Mouse (Mus musculus) forebrain, embryonic 16.5 days (tissue): Measurements from ENCODE around the gene Phlpp2. TPM values are rescaled to one million over a fixed set of nuclear protein-coding genes. Genes with fewer than 3 reads are reported as not detected.

ENCODE experiments used
- ATAC-seq: fragments of 200-750 bp; cut with Nextera tagmentation; 2 replicates; pipeline ENCODE4 v1.8.0; 2017; ENCODE audit warnings: mild to moderate bottlenecking, moderate library complexity
- H3K27ac ChIP-seq: fragments of 300-500 bp; sonication (generic); 2 replicates; pipeline ENCODE4 v1.5.1; 2014; ENCODE audit warnings: low read length, control low read depth
- H3K27me3 ChIP-seq: fragments of 300-500 bp; sonication (generic); replicated peaks from 2 replicates; pipeline ENCODE4 v1.6.1; 2014; ENCODE audit warnings: low read length; ENCODE audit not compliant: control insufficient read depth, insufficient read depth
- H3K36me3 ChIP-seq: fragments of 300-500 bp; sonication (generic); 2 replicates; pipeline ENCODE4 v1.6.1; 2014; ENCODE audit not compliant: control insufficient read depth, insufficient read depth
- H3K4me1 ChIP-seq: fragments of 300-500 bp; sonication (generic); replicated peaks from 2 replicates; pipeline ENCODE4 v1.6.1; 2014; ENCODE audit warnings: low read length; ENCODE audit not compliant: control insufficient read depth, insufficient read depth
- H3K4me2 ChIP-seq: fragments of 300-500 bp; sonication (generic); 2 replicates; pipeline ENCODE4 v1.6.1; 2014; ENCODE audit warnings: mild to moderate bottlenecking, low read length, control low read depth
- H3K4me3 ChIP-seq: fragments of 300-500 bp; sonication (generic); replicated peaks from 2 replicates; pipeline ENCODE4 v1.5.1; 2014; ENCODE audit warnings: mild to moderate bottlenecking, low read length, control low read depth
- H3K9ac ChIP-seq: fragments of 300-500 bp; sonication (generic); replicated peaks from 2 replicates; pipeline ENCODE4 v1.6.1; 2014; ENCODE audit warnings: low read depth, low read length, control low read depth
- H3K9me3 ChIP-seq: fragments of 300-500 bp; sonication (generic); 2 replicates; pipeline ENCODE4 v1.6.1; 2016; ENCODE audit warnings: low read length; ENCODE audit not compliant: control insufficient read depth
- WGBS: fragments of 180-500 bp; shearing (Covaris S2); extraction: QIAGEN DNeasy Blood & Tissue Kit; methylation state at CpG from one replicate; pipeline ENCODE4 v1.1.7; 2014; 5-methylcytosine and 5-hydroxymethylcytosine counted together
- polyA plus RNA-seq: library from polyadenylated mRNA; unstranded; fragments of >200 nt; fragmentation: Nextera tagmentation; extraction: Ambion mirVana; gene quantifications from 2 replicates; pipeline ENCODE4 v1.2.1, GENCODE M21; 2015

Phlpp2 gene
- polyA plus RNA-seq, 1 experiment from 2014 or later, result 4.0 TPM

DNA sequence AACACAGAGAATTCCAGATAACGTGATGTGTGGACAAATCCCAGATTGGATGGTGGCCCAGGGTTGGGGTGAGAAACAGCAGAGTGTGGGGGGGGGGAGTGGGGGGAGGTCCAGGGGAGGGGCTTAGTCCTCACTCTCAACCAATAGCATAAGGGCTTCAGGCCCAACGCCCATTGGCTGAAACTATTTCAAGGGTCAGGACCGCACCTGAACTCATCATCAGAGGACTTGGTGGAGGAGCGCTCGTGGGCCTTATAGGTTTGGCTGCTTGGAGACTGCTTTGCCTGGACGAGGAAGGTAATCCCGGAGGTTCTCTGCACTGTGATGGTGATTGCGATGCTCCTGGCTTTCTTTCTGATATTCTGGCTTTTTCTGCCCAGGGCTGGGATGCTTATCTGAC, 121.9 kb downstream of the Phlpp2 start, which contains the start of gene Tat:
Gene Tat, plus strand, starts transcription at position 214 of the 400 bp plus-strand sequence.
- Histone ChIP-seq H3K36me3 (no peaks in the 10 kb centered on the region), H3K27me3 (no peaks in the 10 kb centered on the region; the same call in 1 of the 2 replicates), H3K4me1 (no peaks in the 10 kb centered on the region), H3K4me2 (no peak within 1 kb of the TSS), H3K9me3 (no peaks in the 10 kb centered on the region), H3K27ac (no peak within 1 kb of the TSS), H3K4me3 (no peak within 1 kb of the TSS), H3K9ac (no peak within 1 kb of the TSS)
- WGBS, result 74% methylated on average over 8 of the region's 8 CpGs
- ATAC-seq, result no peak

DNA sequence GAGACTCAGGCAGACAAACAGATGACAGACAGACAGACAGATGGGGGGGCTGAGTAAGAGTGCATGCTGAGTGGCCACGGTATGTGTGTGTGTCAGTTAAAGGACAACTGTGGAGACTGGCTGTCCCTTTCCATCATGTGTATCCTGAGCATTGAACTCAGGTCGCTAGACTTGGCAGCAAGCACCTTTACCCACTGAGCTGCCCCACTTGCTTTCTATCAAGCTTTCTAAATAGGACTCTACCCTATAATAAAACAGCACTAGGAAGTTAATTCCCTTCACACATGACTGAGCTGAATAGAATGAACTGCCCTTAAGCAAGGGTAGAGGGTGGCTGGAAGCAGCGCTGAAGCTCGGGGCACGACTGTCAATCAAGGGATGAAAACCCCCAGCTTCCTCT, 123.8 kb downstream of the Phlpp2 start:
- Histone ChIP-seq H3K9me3 (no peaks in the 10 kb centered on the region), H3K4me2 (no peak overlapping the region), H3K4me1 (no peaks in the 10 kb centered on the region), H3K27ac (no peak overlapping the region), H3K4me3 (no peak overlapping the region), H3K9ac (no peak overlapping the region), H3K36me3 (no peaks in the 10 kb centered on the region), H3K27me3 (no peaks in the 10 kb centered on the region; the same call in 1 of the 2 replicates)
- WGBS, result 65% methylated on average over 5 of the region's 5 CpGs
- no peak for ATAC-seq

DNA sequence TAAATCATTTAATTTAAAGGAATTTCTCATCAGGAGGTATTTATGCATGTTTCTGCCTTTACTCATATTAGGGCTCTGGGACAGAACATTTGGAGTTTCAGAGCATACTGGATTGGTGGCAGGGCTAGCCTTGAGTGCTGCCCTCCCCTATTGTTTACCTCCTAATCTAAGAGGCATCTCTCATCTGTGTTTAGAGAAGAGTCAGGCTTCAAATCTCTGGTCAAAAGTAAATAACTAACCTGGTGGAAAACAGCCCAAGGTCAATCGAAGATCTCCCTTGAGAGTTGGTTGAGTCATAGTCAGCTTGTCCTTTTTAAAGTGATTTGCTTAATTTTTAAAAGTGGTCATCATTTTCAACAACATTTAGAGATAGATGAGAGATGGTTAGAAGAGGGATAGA, 124.6 kb downstream of the Phlpp2 start:
- no peak overlapping the region for H3K27ac ChIP-seq
- H3K9me3 ChIP-seq, result no peaks in the 10 kb centered on the region
- no peaks in the 10 kb centered on the region for H3K4me1 ChIP-seq
- no peak overlapping the region for H3K9ac ChIP-seq
- 80% methylated on average over 1 of the region's 1 CpGs for WGBS
- H3K27me3 ChIP-seq, result no peaks in the 10 kb centered on the region; the same call in 1 of the 2 replicates
- H3K4me3 ChIP-seq, result no peak overlapping the region
- H3K4me2 ChIP-seq, result no peak overlapping the region
- H3K36me3 ChIP-seq, result no peaks in the 10 kb centered on the region
- ATAC-seq, result no peak

Other genes starting within 250 kb of the Phlpp2 start
- gene Ist1, start 175.3 kb upstream of the Phlpp2 start, polyA plus RNA-seq, result 187 and 199 TPM in 2 replicates
- gene Zfp821, start 163.0 kb upstream of the Phlpp2 start, polyA plus RNA-seq, result 85.6 and 88.3 TPM in 2 replicates
- 4.4 and 5.1 TPM in 2 replicates for gene Atxn1l, start 130.8 kb upstream of the Phlpp2 start, polyA plus RNA-seq
- 56.0 and 65.5 TPM in 2 replicates for gene Ap1g1, start 90.0 kb upstream of the Phlpp2 start, polyA plus RNA-seq
- gene Marveld3, start 93.7 kb downstream of the Phlpp2 start, polyA plus RNA-seq, result 1.1 and 2.4 TPM in 2 replicates
- 0.14 TPM in 1 of 2 replicates, not detected in the other for gene Tat, start 121.9 kb downstream of the Phlpp2 start, polyA plus RNA-seq
- not detected in 2 replicates for gene Chst4, start 171.2 kb downstream of the Phlpp2 start, polyA plus RNA-seq
- 19.4 and 24.3 TPM in 2 replicates for gene Zfp612, start 211.2 kb downstream of the Phlpp2 start, polyA plus RNA-seq
- gene Gm21964, start 232.7 kb downstream of the Phlpp2 start, polyA plus RNA-seq, result not detected in 2 replicates
- not detected in 2 replicates for gene Gm17720, start 234.2 kb downstream of the Phlpp2 start, polyA plus RNA-seq